Mouse (Mus musculus) lung, postnatal 0 days (tissue): ENCODE measurements around the gene Ndufa6. TPM values are rescaled to one million over a fixed set of nuclear protein-coding genes. Genes with fewer than 3 reads are reported as not detected.

Experiments
- ATAC-seq: fragments of 200-750 bp; cut with Nextera tagmentation; 2 replicates; pipeline ENCODE4 v1.8.0; 2017; ENCODE audit warnings: moderate library complexity
- DNase-seq: peaks from one replicate; pipeline ENCODE4 v3.0.0-alpha.2; 2016; ENCODE audit warnings: low spot score
- H3K27ac ChIP-seq: fragments of 300-500 bp; sonication (generic); 2 replicates; pipeline ENCODE4 v1.5.1; 2014; ENCODE audit warnings: antibody characterized with exemption, mild to moderate bottlenecking, low read length, mixed read lengths
- H3K27me3 ChIP-seq: fragments of 300-500 bp; sonication (generic); replicated peaks from 2 replicates; pipeline ENCODE4 v1.6.1; 2014; ENCODE audit warnings: low read length, mixed read lengths; ENCODE audit not compliant: insufficient read depth
- H3K36me3 ChIP-seq: fragments of 300-500 bp; sonication (generic); 2 replicates; pipeline ENCODE4 v1.6.1; 2014; ENCODE audit warnings: low read length, mixed read lengths; ENCODE audit not compliant: insufficient read depth
- H3K4me1 ChIP-seq: fragments of 300-500 bp; sonication (generic); 2 replicates; pipeline ENCODE4 v1.6.1; 2014; ENCODE audit warnings: antibody characterized with exemption, low read depth, low read length, mixed read lengths; ENCODE audit not compliant: insufficient read depth
- H3K4me2 ChIP-seq: fragments of 300-500 bp; sonication (generic); replicated peaks from 2 replicates; pipeline ENCODE4 v1.6.1; 2014; ENCODE audit warnings: low read depth, mild to moderate bottlenecking, low read length, moderate library complexity, mixed read lengths
- H3K4me3 ChIP-seq: fragments of 300-500 bp; sonication (generic); 2 replicates; pipeline ENCODE4 v1.5.1; 2014; ENCODE audit warnings: low read depth, low read length
- H3K9ac ChIP-seq: fragments of 300-500 bp; sonication (generic); replicated peaks from 2 replicates; pipeline ENCODE4 v1.6.1; 2014; ENCODE audit warnings: low read depth, mild to moderate bottlenecking
- H3K9me3 ChIP-seq: fragments of 300-500 bp; sonication (generic); 2 replicates; pipeline ENCODE4 v1.6.1; 2016; ENCODE audit warnings: low read length, mixed read lengths
- CTCF ChIP-seq: IDR thresholded peaks from 2 replicates; pipeline ENCODE4 v1.5.1; 2016; ENCODE audit warnings: antibody characterized with exemption, mild to moderate bottlenecking
- EP300 ChIP-seq: IDR thresholded peaks from 2 replicates; pipeline ENCODE4 v1.6.1; 2016; ENCODE audit warnings: antibody characterized with exemption, mild to moderate bottlenecking, control low read depth
- WGBS: fragments of 180-500 bp; shearing (Covaris S2); extraction: QIAGEN DNeasy Blood & Tissue Kit; methylation state at CpG from one replicate; pipeline ENCODE4 v1.1.7; 2014; 5-methylcytosine and 5-hydroxymethylcytosine counted together
- polyA plus RNA-seq: library from polyadenylated mRNA; unstranded; fragments of >200 nt; fragmentation: Nextera tagmentation; extraction: Ambion mirVana; gene quantifications from 2 replicates; pipeline ENCODE4 v1.2.1, GENCODE M21; 2015

Gene Ndufa6
- polyA plus RNA-seq, 1 experiment from 2014 or later = 454 TPM

DNA sequence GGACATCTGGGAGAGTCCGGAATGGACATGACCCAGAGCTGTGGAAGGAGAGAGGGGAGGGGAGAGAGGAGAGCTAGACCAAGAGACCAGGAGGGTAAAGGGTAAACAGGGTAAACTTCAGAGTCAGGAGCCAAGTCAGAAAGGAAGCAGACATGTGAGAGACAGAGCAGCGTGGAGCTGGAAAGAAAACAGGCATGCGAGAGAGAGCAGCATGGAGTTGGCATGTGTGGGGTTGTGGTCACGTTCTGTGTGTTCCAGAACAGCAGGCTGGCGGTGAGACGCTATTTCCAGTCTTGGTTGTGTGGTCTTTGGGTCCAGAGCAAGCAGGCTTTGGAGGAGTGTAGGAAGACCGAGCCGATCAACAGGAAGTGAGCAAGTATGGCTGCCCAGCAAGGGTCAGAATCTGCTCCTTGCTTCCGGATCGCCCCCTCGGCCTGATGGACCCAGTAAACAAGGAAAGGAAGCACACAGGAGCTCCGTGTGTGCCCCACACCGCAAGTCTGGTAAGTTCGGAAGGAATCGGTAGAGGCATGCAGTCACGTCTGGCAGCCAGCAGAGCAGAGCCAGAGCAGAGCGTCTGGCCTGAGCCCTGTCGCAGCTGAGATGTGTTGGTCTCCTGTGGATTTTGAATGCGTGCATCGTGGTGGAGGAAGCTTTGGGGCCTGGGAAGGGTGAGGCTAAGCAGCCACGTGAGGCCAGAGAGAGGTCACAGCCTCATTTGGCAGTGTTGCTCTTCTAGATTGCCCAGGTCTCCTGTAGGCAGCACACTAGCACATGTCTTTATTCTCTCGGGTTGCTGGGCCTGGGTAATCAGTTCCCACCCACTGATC, 4.5 kb upstream of the Ndufa6 start:
- Histone ChIP-seq H3K27ac (peak overlapping the region; percentile 47; the same call in 1 of the 2 replicates), H3K4me3 (no peak overlapping the region), H3K4me2 (no peak overlapping the region), H3K9me3 (no peaks in the 10 kb centered on the region), H3K4me1 (no peaks in the 10 kb centered on the region; the same call in 1 of the 2 replicates), H3K27me3 (no peaks in the 10 kb centered on the region), H3K9ac (no peak overlapping the region), H3K36me3 (no peaks in the 10 kb centered on the region)
- ATAC-seq = no peak
- no peak for DNase-seq
- TF ChIP-seq CTCF (no peak), EP300 (no peak)
- 54% methylated on average over 22 of the region's 22 CpGs for WGBS

GRCm38 (mm10) chr15:82353745-82354113, 393 bp downstream of the Ndufa6 start:
- Histone ChIP-seq H3K4me1 (peaks cover 8% of the 10 kb centered on the region), H3K9ac (peak overlapping the region; percentile 96), H3K9me3 (no peaks in the 10 kb centered on the region), H3K36me3 (peaks cover 18% of the 10 kb centered on the region), H3K4me3 (peak overlapping the region; percentile 87), H3K4me2 (peak overlapping the region; percentile 80), H3K27ac (peak overlapping the region; percentile 80), H3K27me3 (no peaks in the 10 kb centered on the region)
- ATAC-seq (peak; percentile 17), DNase-seq (no peak)
- no peak for TF ChIP-seq CTCF
- no peak for TF ChIP-seq EP300
- WGBS = under 1% methylated on average over 23 of the region's 23 CpGs

DNA sequence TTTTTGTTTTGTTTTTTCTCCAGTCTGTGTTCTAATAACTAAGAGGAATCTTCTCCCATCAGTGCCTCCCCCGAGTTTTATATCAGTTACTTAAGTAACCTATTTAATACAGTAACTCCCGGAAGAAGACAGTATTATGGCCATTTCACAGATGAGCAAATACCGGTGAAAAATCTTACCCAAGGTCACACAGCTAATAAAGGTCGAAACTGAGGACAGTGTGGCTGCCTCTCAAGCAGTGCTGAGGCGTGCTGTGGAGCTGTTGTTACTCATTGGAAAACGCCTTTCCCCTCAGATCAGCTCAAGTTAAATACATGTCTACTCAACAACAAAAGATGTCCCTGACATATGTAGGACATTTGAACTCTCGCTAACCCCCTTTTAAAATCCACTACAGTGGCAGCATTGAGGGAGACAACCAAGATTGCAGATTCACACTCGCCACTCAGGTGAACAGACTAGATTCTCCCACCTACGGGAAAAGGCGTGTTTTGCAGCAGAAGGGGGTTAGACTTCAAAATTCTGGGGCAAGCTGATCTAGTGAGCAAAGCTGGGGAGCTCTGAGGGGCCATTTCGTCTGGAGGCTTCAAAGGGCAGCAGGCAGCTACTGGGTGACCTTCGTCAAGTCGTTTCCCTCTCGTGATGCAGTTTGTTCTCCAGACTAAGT, 911 bp downstream of the Ndufa6 start:
- ATAC-seq (no peak), DNase-seq (no peak)
- Histone ChIP-seq H3K4me3 (peak overlapping the region; percentile 87), H3K36me3 (peaks cover 23% of the 10 kb centered on the region), H3K27me3 (no peaks in the 10 kb centered on the region), H3K9ac (peak overlapping the region; percentile 96), H3K27ac (peak overlapping the region; percentile 80), H3K4me2 (peak overlapping the region; percentile 80), H3K9me3 (no peaks in the 10 kb centered on the region), H3K4me1 (peaks cover 8% of the 10 kb centered on the region)
- 20% methylated on average over 14 of the region's 14 CpGs for WGBS
- no peak for TF ChIP-seq CTCF
- no peak for TF ChIP-seq EP300

- 65% methylated on average over 3 of the region's 3 CpGs for WGBS
Measured at GRCm38 (mm10) chr15:82351480-82351879, 2.6 kb downstream of the Ndufa6 start.

DNA sequence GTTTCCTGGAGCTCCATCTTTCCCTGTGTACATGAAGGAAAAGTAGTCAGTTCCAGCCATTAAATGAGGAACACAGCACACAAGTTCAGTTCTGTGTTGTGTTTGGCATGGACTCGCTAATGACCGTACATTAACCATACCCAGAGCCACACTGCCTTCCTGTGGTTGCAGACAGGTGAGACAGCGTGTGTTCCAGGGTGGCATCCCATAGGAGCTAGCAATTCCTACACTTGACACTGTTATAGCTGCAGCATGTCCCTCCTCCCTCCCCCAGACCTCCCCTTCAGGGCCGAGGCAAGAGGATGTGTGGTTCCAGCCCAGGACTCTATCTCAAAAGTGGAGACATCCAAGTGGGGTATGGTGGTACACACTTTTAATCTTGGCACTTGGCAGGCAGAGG, 3.8 kb downstream of the Ndufa6 start:
- WGBS = 81% methylated on average over 4 of the region's 4 CpGs
- Histone ChIP-seq H3K9me3 (no peaks in the 10 kb centered on the region), H3K4me1 (peaks cover 17% of the 10 kb centered on the region), H3K4me2 (no peak overlapping the region), H3K27ac (no peak overlapping the region), H3K27me3 (no peaks in the 10 kb centered on the region), H3K9ac (no peak overlapping the region), H3K36me3 (peaks cover 27% of the 10 kb centered on the region), H3K4me3 (no peak overlapping the region)
- no peak for DNase-seq
- TF ChIP-seq EP300 (no peak), CTCF (no peak)
- ATAC-seq = no peak

More at GRCm38 (mm10) chr15:82351480-82351879, 2.6 kb downstream of the Ndufa6 start:
- DNase-seq (no peak), ATAC-seq (no peak)
- H3K4me1 ChIP-seq = peaks cover 17% of the 10 kb centered on the region
- H3K27me3 ChIP-seq = no peaks in the 10 kb centered on the region
- no peak overlapping the region for H3K4me3 ChIP-seq
- no peak overlapping the region for H3K4me2 ChIP-seq
- H3K27ac ChIP-seq = no peak overlapping the region
- TF ChIP-seq EP300 = no peak
- TF ChIP-seq CTCF = no peak
- H3K36me3 ChIP-seq = peaks cover 27% of the 10 kb centered on the region
- H3K9me3 ChIP-seq = no peaks in the 10 kb centered on the region
- H3K9ac ChIP-seq = no peak overlapping the region

DNA sequence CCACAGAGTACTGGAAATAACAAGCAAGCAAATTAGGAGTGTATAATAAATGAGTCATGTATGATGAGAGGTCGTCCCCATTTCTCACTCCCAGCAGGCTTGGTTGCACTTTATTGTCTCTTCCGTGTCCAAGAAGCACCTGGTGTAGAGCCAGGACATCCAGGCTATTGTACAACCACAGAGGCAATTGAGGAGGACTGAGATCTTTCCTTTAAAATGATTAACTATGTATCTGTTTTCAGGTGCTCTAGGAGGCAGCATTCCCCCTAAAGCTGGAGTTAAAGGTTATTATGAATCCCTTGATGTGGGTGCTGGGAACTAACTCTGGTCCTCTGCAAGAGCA, 5.2 kb downstream of the Ndufa6 start:
- no peak for ATAC-seq
- no peak for TF ChIP-seq EP300
- no peak for TF ChIP-seq CTCF
- no peak overlapping the region for H3K27ac ChIP-seq
- DNase-seq = no peak
- peaks cover 17% of the 10 kb centered on the region for H3K4me1 ChIP-seq
- H3K4me3 ChIP-seq = no peak overlapping the region
- no peaks in the 10 kb centered on the region for H3K27me3 ChIP-seq
- peaks cover 27% of the 10 kb centered on the region for H3K36me3 ChIP-seq
- H3K9ac ChIP-seq = no peak overlapping the region
- WGBS = 79% methylated on average over 2 of the region's 2 CpGs
- H3K9me3 ChIP-seq = no peaks in the 10 kb centered on the region
- no peak overlapping the region for H3K4me2 ChIP-seq
